Mouse (Mus musculus) spleen, adult 12 weeks (tissue): Measurements from ENCODE around the gene Dok3.

Experiments
- DNase-seq: peaks from one replicate; pipeline ENCODE4 v3.0.0; 2022; ENCODE audit warnings: low spot score

Dok3 gene

GRCm38 (mm10) chr13:55475750-55476149, 53.3 kb downstream of the Dok3 start:
- DNase-seq: no peak

DNA sequence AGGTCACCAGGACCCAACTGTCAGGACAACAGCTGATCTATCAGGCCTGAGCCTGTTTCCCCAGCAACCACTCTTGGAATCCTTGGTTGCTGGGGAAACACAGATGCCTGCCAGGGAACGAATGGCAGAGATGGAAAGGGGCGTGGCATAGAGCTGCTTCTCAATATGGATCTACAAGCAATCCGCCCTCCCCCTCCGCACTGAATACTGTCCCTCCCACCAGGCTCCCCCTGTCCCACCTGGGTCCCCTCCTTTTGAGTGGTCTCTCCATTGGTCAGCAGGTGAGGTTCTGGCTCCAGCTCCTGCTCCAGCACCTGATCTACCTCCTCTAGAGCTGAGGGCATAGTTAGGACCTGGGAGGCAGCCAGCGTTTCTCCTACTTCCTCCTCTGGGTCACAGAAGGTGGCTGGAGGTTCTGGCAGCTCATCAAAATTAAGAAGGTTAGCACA, 54.5 kb downstream of the Dok3 start:
- DNase-seq: no peak

GRCm38 (mm10) chr13:55473961-55474360, 55.1 kb downstream of the Dok3 start:
- DNase-seq: no peak
